7 mouse cellular contexts compared by ENCODE assay signal in genomic region chr7:118129430-118130041, GRCm38 (mm10). TPM values are rescaled to one million over a fixed set of nuclear protein-coding genes. Genes with fewer than 3 reads are reported as not detected.
A peak's percentile ranks its signal among the peaks of the same experiment; 100 is the strongest.
DNase-seq lines count a peak whose midpoint lies in the region; ATAC-seq and TF ChIP-seq lines count a peak whose summit lies in the region.

Gene Arl6ip1, minus strand, starts transcription at chr7:118129662.

- H3K9me3 ChIP-seq in embryonic facial prominence, embryonic 10.5 days: no peaks in the 10 kb centered on the region
- no peaks in the 10 kb centered on the region for H3K9me3 ChIP-seq in intestine, postnatal 0 days (ENCODE audit: control insufficient read depth)
- no peaks in the 10 kb centered on the region for H3K9me3 ChIP-seq in midbrain, embryonic 12.5 days

- ATAC-seq in intestine, postnatal 0 days: peak; percentile 99
- ATAC-seq in midbrain, embryonic 12.5 days (ENCODE audit: low FRiP score, low read depth): peak; percentile 98

- no peaks in the 10 kb centered on the region for H3K27me3 ChIP-seq in embryonic facial prominence, embryonic 10.5 days (replicated peaks; ENCODE audit: low read depth, poor library complexity, severe bottlenecking)
- H3K27me3 ChIP-seq in intestine, postnatal 0 days (replicated peaks; ENCODE audit: control insufficient read depth, insufficient read depth, low read length): no peaks in the 10 kb centered on the region
- no peaks in the 10 kb centered on the region for H3K27me3 ChIP-seq in midbrain, embryonic 12.5 days
- no peaks in the 10 kb centered on the region for H3K27me3 ChIP-seq in small intestine, adult 2 months (ENCODE audit: control insufficient read depth, insufficient read depth, low read length)

- H3K36me3 ChIP-seq in embryonic facial prominence, embryonic 10.5 days (replicated peaks): peaks cover 27% of the 10 kb centered on the region
- peaks cover 10% of the 10 kb centered on the region for H3K36me3 ChIP-seq in intestine, postnatal 0 days (ENCODE audit: control insufficient read depth, insufficient read depth)
- H3K36me3 ChIP-seq in midbrain, embryonic 12.5 days: peaks cover 14% of the 10 kb centered on the region
- H3K36me3 ChIP-seq in small intestine, adult 2 months (ENCODE audit: control insufficient read depth, insufficient read depth, low read length): peaks cover 20% of the 10 kb centered on the region

- peaks cover 34% of the 10 kb centered on the region for H3K4me1 ChIP-seq in embryonic facial prominence, embryonic 10.5 days
- peaks cover 4% of the 10 kb centered on the region; the same call in 1 of the 2 replicates for H3K4me1 ChIP-seq in intestine, postnatal 0 days (replicated peaks; ENCODE audit: control insufficient read depth, insufficient read depth, low read length)
- peaks cover 27% of the 10 kb centered on the region for H3K4me1 ChIP-seq in midbrain, embryonic 12.5 days
- H3K4me1 ChIP-seq in small intestine, adult 2 months (ENCODE audit: control insufficient read depth, insufficient read depth, insufficient read length, low read length): peaks cover 2% of the 10 kb centered on the region; the same call in 1 of the 2 replicates

- DNase-seq in adrenal gland, postnatal 10 days: peak; percentile 98
- peak; percentile 98 for DNase-seq in embryonic facial prominence, embryonic 10.5 days (ENCODE audit: low spot score)
- peak; percentile 90 for DNase-seq in gonadal fat pad, adult 2 months (ENCODE audit: low read depth)
- DNase-seq in left cerebral cortex, postnatal 4 days: peak; percentile 97

- H3K4me2 ChIP-seq in intestine, postnatal 0 days (replicated peaks; ENCODE audit: low read depth): peak within 1 kb of the TSS; percentile 88
- peak within 1 kb of the TSS; percentile 76 for H3K4me2 ChIP-seq in midbrain, embryonic 12.5 days (replicated peaks)

- intact Hi-C loops in left cerebral cortex, postnatal 4 days (cut with DNase I): no loop called here

- H3K4me3 ChIP-seq in embryonic facial prominence, embryonic 10.5 days: peak within 1 kb of the TSS; percentile 74
- peak within 1 kb of the TSS; percentile 84 for H3K4me3 ChIP-seq in intestine, postnatal 0 days (ENCODE audit: low read depth, low read length)
- peak within 1 kb of the TSS; percentile 86 for H3K4me3 ChIP-seq in midbrain, embryonic 12.5 days
- peak within 1 kb of the TSS; percentile 72 for H3K4me3 ChIP-seq in small intestine, adult 2 months (ENCODE audit: low read depth, low read length)

- under 1% methylated on average over 39 of the region's 39 CpGs for whole genome bisulfite sequencing in embryonic facial prominence, embryonic 10.5 days
- WGBS in intestine, postnatal 0 days: under 1% methylated on average over 39 of the region's 39 CpGs
- WGBS in midbrain, embryonic 12.5 days: 2% methylated on average over 39 of the region's 39 CpGs
- under 1% methylated on average over 39 of the region's 39 CpGs for WGBS in small intestine, adult 2 months

- H3K9ac ChIP-seq in intestine, postnatal 0 days (ENCODE audit: low read depth, low read length): peak within 1 kb of the TSS; percentile 91
- H3K9ac ChIP-seq in midbrain, embryonic 12.5 days (replicated peaks): peak within 1 kb of the TSS; percentile 82

- H3K27ac ChIP-seq in embryonic facial prominence, embryonic 10.5 days (replicated peaks): peak within 1 kb of the TSS; percentile 96
- peak within 1 kb of the TSS; percentile 92 for H3K27ac ChIP-seq in intestine, postnatal 0 days (ENCODE audit: low read depth, low read length)
- peak within 1 kb of the TSS; percentile 90 for H3K27ac ChIP-seq in midbrain, embryonic 12.5 days (replicated peaks)
- peak within 1 kb of the TSS; percentile 94 for H3K27ac ChIP-seq in small intestine, adult 2 months (ENCODE audit: insufficient read depth, low read depth, low read length)

- peak; percentile 99 for TF ChIP-seq POLR2A in small intestine, adult 2 months (IDR thresholded peaks at IDR 0.05; ENCODE audit: low read depth, low read length)

- no peak; the same call in 1 of the 2 replicates for TF ChIP-seq CTCF in intestine, postnatal 0 days (IDR thresholded peaks at IDR 0.05; ENCODE audit: low read depth)
- TF ChIP-seq CTCF in small intestine, adult 2 months (IDR thresholded peaks at IDR 0.05; ENCODE audit: extremely low read depth, insufficient read length, insufficient replicate concordance, low read depth, low read length): no peak

RNA-seq across cellular contexts. Expression of gene Arl6ip1, which starts in this region (rescaled TPM):
- 100 to 1,000 TPM; 148 to 152 TPM for total RNA-seq in adrenal gland, postnatal 10 days (2021)
- polyA plus RNA-seq in embryonic facial prominence, embryonic 10.5 days (2016; fragmentation: Nextera tagmentation; extraction: Ambion mirVana): 439 and 453 TPM in 2 replicates
- polyA plus RNA-seq in gonadal fat pad, adult 2 months (2012; rRNA removed): 137 and 159 TPM in 2 replicates
- 587 and 610 TPM in 2 replicates for polyA plus RNA-seq in intestine, postnatal 0 days (2015; fragmentation: Nextera tagmentation; extraction: Ambion mirVana)
- 100 to 1,000 TPM; 177 to 189 TPM for total RNA-seq in left cerebral cortex, postnatal 4 days (2021)
- polyA plus RNA-seq in midbrain, embryonic 12.5 days (2016; fragmentation: Nextera tagmentation; extraction: Ambion mirVana): 505 and 557 TPM in 2 replicates
- 44.8 and 99.7 TPM in 2 replicates for polyA plus RNA-seq in small intestine, adult 2 months (2012; rRNA removed)

Comparison
In these comparisons a context has a peak if more than half of its experiments do, and no peak if none do; other contexts are left out.
1. Peak in every context shown above with its lines: DNase-seq, ATAC-seq, H3K4me3 ChIP-seq and H3K27ac ChIP-seq.